ENCODE assay signal across 8 mouse cellular contexts in genomic region chr2:148292895-148293294, GRCm38 (mm10).
DNase-seq lines count a peak whose midpoint lies in the region; ATAC-seq lines count a peak whose summit lies in the region.
"Had no signal": no experiment of that assay in that cellular context is flagged by ENCODE, and none has a peak within 500 bp of the region (broad histone marks: within the 10 kb centered on the region; RNA-seq: fewer than 3 reads in every experiment).

No protein-coding gene starts in this region.

- H3K9ac ChIP-seq in hindbrain, embryonic 11.5 days (ENCODE audit: low read depth, low read length): no peak overlapping the region
- no peak overlapping the region for H3K9ac ChIP-seq in hindbrain, embryonic 12.5 days

- no peak overlapping the region for H3K27ac ChIP-seq in hindbrain, embryonic 11.5 days (ENCODE audit: low read depth, low read length)
- H3K27ac ChIP-seq in hindbrain, embryonic 10.5 days: no peak overlapping the region
- no peak overlapping the region for H3K27ac ChIP-seq in hindbrain, embryonic 12.5 days

- DNase-seq in hindbrain, embryonic 11.5 days (ENCODE audit: low spot score): peak; percentile 8
- no peak for DNase-seq in hindbrain, embryonic 10.5 days (ENCODE audit: low spot score)
- peak; percentile 5 for DNase-seq in retina, embryonic 14.5 days (ENCODE audit: low spot score)
- no peak for DNase-seq in retina, postnatal 1 day
- DNase-seq in skeletal muscle tissue, adult 2 months (ENCODE audit: low read depth, low spot score): peak; percentile 27
- DNase-seq in cerebellum, postnatal 10 days: no peak

- H3K9me3 ChIP-seq in hindbrain, embryonic 11.5 days (ENCODE audit: control insufficient read depth, low read length): no peaks in the 10 kb centered on the region
- H3K9me3 ChIP-seq in hindbrain, embryonic 10.5 days: no peaks in the 10 kb centered on the region
- no peaks in the 10 kb centered on the region for H3K9me3 ChIP-seq in hindbrain, embryonic 12.5 days (replicated peaks)

- ATAC-seq in hindbrain, embryonic 11.5 days (ENCODE audit: low FRiP score): peak; percentile 61; the same call in 1 of the 2 replicates
- peak; percentile 69; the same call in 1 of the 2 replicates for ATAC-seq in hindbrain, embryonic 12.5 days (ENCODE audit: low FRiP score)

- H3K36me3 ChIP-seq in hindbrain, embryonic 11.5 days (ENCODE audit: control insufficient read depth, insufficient read depth, low read length): no peaks in the 10 kb centered on the region
- no peaks in the 10 kb centered on the region for H3K36me3 ChIP-seq in hindbrain, embryonic 10.5 days
- no peaks in the 10 kb centered on the region for H3K36me3 ChIP-seq in hindbrain, embryonic 12.5 days
- H3K36me3 ChIP-seq: G1E had no signal

- WGBS in hindbrain, embryonic 11.5 days: 67% methylated on average over 2 of the region's 2 CpGs
- 76% methylated on average over 2 of the region's 2 CpGs for WGBS in hindbrain, embryonic 10.5 days
- 52% methylated on average over 2 of the region's 2 CpGs for WGBS in hindbrain, embryonic 12.5 days

- H3K4me2 ChIP-seq in hindbrain, embryonic 11.5 days (replicated peaks; ENCODE audit: low read depth, low read length): no peak overlapping the region
- no peak overlapping the region for H3K4me2 ChIP-seq in hindbrain, embryonic 12.5 days (replicated peaks)

- H3K4me3 ChIP-seq in hindbrain, embryonic 11.5 days (ENCODE audit: low read depth, low read length): no peak overlapping the region
- no peak overlapping the region for H3K4me3 ChIP-seq in hindbrain, embryonic 10.5 days
- no peak overlapping the region for H3K4me3 ChIP-seq in hindbrain, embryonic 12.5 days

- no peaks in the 10 kb centered on the region for H3K4me1 ChIP-seq in hindbrain, embryonic 11.5 days (replicated peaks; ENCODE audit: control insufficient read depth, insufficient read depth, low read length)
- no peaks in the 10 kb centered on the region for H3K4me1 ChIP-seq in hindbrain, embryonic 10.5 days (replicated peaks)
- no peaks in the 10 kb centered on the region for H3K4me1 ChIP-seq in hindbrain, embryonic 12.5 days

- H3K27me3 ChIP-seq in hindbrain, embryonic 11.5 days (ENCODE audit: control insufficient read depth, insufficient read depth, low read length): no peaks in the 10 kb centered on the region
- no peaks in the 10 kb centered on the region for H3K27me3 ChIP-seq in hindbrain, embryonic 10.5 days (ENCODE audit: insufficient read depth, poor library complexity, severe bottlenecking)
- H3K27me3 ChIP-seq in hindbrain, embryonic 12.5 days: no peaks in the 10 kb centered on the region

Comparison
In these comparisons a context has a peak if more than half of its experiments do, and no peak if none do; other contexts are left out.
1. DNase-seq: peak in hindbrain, embryonic 11.5 days (single experiment), retina, embryonic 14.5 days (single experiment) and skeletal muscle tissue, adult 2 months (single experiment); none in hindbrain, embryonic 10.5 days (single experiment), retina, postnatal 1 day (single experiment) and cerebellum, postnatal 10 days (0 of 2).